Mouse (Mus musculus) spleen, adult 2 months (tissue): ENCODE data around the gene Dock3. TPM values are rescaled to one million over a fixed set of nuclear protein-coding genes. Genes with fewer than 3 reads are reported as not detected.

ENCODE experiments used
- DNase-seq, 2 experiments: peaks; one replicate each; pipeline versions ENCODE4 v3.0.0 to v3.0.0-alpha.2; 2012 to 2021; ENCODE audit warnings: low spot score in 2 of 2, low read depth in 1 of 2
- H3K27ac ChIP-seq: fragments of 200-500 bp; 2 replicates; pipeline ENCODE4 v1.5.1; 2012; ENCODE audit warnings: low read length, inconsistent platforms; ENCODE audit not compliant: insufficient read depth
- H3K27me3 ChIP-seq: fragments of 200-500 bp; 2 replicates; pipeline ENCODE4 v1.6.1; 2012; ENCODE audit warnings: mild to moderate bottlenecking, moderate library complexity, low read length, inconsistent platforms; ENCODE audit not compliant: control insufficient read depth, insufficient read depth
- H3K36me3 ChIP-seq: fragments of 200-500 bp; 2 replicates; pipeline ENCODE4 v1.6.1; 2012; ENCODE audit warnings: mild to moderate bottlenecking, low read length, inconsistent platforms; ENCODE audit not compliant: control insufficient read depth, insufficient read depth
- H3K4me1 ChIP-seq: fragments of 200-500 bp; 2 replicates; pipeline ENCODE4 v1.6.1; 2011; ENCODE audit warnings: inconsistent platforms; ENCODE audit not compliant: control insufficient read depth, insufficient read depth, insufficient read length
- H3K4me3 ChIP-seq: fragments of 200-500 bp; 2 replicates; pipeline ENCODE4 v1.5.1; 2011; ENCODE audit warnings: mild to moderate bottlenecking, inconsistent platforms; ENCODE audit not compliant: insufficient read depth, insufficient read length; ENCODE audit errors: extremely low read depth
- CTCF ChIP-seq: fragments of 200-500 bp; IDR thresholded peaks from 2 replicates; pipeline ENCODE4 v1.5.1; 2011; ENCODE audit warnings: mild to moderate bottlenecking, inconsistent platforms; ENCODE audit not compliant: insufficient read depth, insufficient read length, insufficient replicate concordance; ENCODE audit errors: extremely low read depth
- POLR2A ChIP-seq: fragments of 200-500 bp; IDR thresholded peaks from 2 replicates; pipeline ENCODE4 v1.6.1; 2011; ENCODE audit warnings: low read depth, low read length, inconsistent platforms
- WGBS: fragments of 180-500 bp; shearing (Covaris S2); methylation state at CpG from one replicate; pipeline ENCODE4 v1.1.7; 2018; 5-methylcytosine and 5-hydroxymethylcytosine counted together
- polyA plus RNA-seq: library from polyadenylated mRNA; depleted of rRNA; stranded (reverse); fragments of >200 nt; gene quantifications from 2 replicates; pipeline ENCODE4 v1.2.3, GENCODE M21; 2012; rRNA removed

Dock3 gene
- polyA plus RNA-seq: 0.55 and 0.78 TPM in 2 replicates

- Histone ChIP-seq H3K27me3 (peaks cover 21% of the 10 kb centered on the region), H3K4me3 (peak within 1 kb of the TSS; percentile 58; the same call in 1 of the 2 replicates)
- peak in 1 of 2 experiments; percentile 5 for DNase-seq
Observed at GRCm38 (mm10) chr9:107231539-107232139, at the start of gene Dock3. TSS of gene Dock3 (minus strand) at chr9:107231909.

GRCm38 (mm10) chr9:107280322-107281027 is 48.8 kb upstream of the Dock3 start:
- no peaks in the 10 kb centered on the region for H3K27me3 ChIP-seq
- no peaks in the 10 kb centered on the region for H3K36me3 ChIP-seq
- TF ChIP-seq CTCF (no peak), POLR2A (no peak)
- peaks cover 18% of the 10 kb centered on the region; the same call in 1 of the 2 replicates for H3K4me1 ChIP-seq
- 14% methylated on average over 13 of the region's 13 CpGs for WGBS
- DNase-seq: no peak
- H3K27ac ChIP-seq: peak overlapping the region; percentile 51
- H3K4me3 ChIP-seq: peak overlapping the region; percentile 20; the same call in 1 of the 2 replicates

More at GRCm38 (mm10) chr9:107231539-107232139, at the start of gene Dock3:
- TF ChIP-seq POLR2A (no peak), CTCF (no peak)
- peaks cover 5% of the 10 kb centered on the region for H3K4me1 ChIP-seq
- under 1% methylated on average over 61 of the region's 87 CpGs for WGBS
- no peak within 1 kb of the TSS for H3K27ac ChIP-seq
- no peaks in the 10 kb centered on the region for H3K36me3 ChIP-seq

GRCm38 (mm10) chr9:107279378-107280321 is 47.9 kb upstream of the Dock3 start:
- 36% methylated on average over 16 of the region's 16 CpGs for WGBS
- Histone ChIP-seq H3K4me1 (peaks cover 16% of the 10 kb centered on the region; the same call in 1 of the 2 replicates), H3K27ac (peak overlapping the region; percentile 51), H3K4me3 (peak overlapping the region; percentile 20; the same call in 1 of the 2 replicates), H3K27me3 (no peaks in the 10 kb centered on the region), H3K36me3 (no peaks in the 10 kb centered on the region)
- TF ChIP-seq CTCF (no peak), POLR2A (no peak)
- no peak for DNase-seq

GRCm38 (mm10) chr9:107278527-107279377 is 47.0 kb upstream of the Dock3 start:
- H3K36me3 ChIP-seq: no peaks in the 10 kb centered on the region
- no peak overlapping the region for H3K4me3 ChIP-seq

GRCm38 (mm10) chr9:107278126-107278525 is 46.4 kb upstream of the Dock3 start:
- TF ChIP-seq CTCF (no peak), POLR2A (no peak)
- DNase-seq: no peak
- no peaks in the 10 kb centered on the region for H3K36me3 ChIP-seq
- no peaks in the 10 kb centered on the region for H3K27me3 ChIP-seq
- no peak overlapping the region for H3K4me3 ChIP-seq
- H3K4me1 ChIP-seq: peaks cover 17% of the 10 kb centered on the region; the same call in 1 of the 2 replicates
- H3K27ac ChIP-seq: no peak overlapping the region
- WGBS: 84% methylated on average over 4 of the region's 4 CpGs

More at GRCm38 (mm10) chr9:107278527-107279377, 47.0 kb upstream of the Dock3 start:
- Histone ChIP-seq H3K27me3 (no peaks in the 10 kb centered on the region), H3K27ac (no peak overlapping the region), H3K4me1 (peaks cover 16% of the 10 kb centered on the region; the same call in 1 of the 2 replicates)
- TF ChIP-seq POLR2A (no peak), CTCF (no peak)
- WGBS: 58% methylated on average over 8 of the region's 8 CpGs
- no peak for DNase-seq
